Mouse (Mus musculus) forebrain, embryonic 10.5 days (tissue): ENCODE measurements around the gene Banf1. TPM values are rescaled to one million over a fixed set of nuclear protein-coding genes. Genes with fewer than 3 reads are reported as not detected.
A peak's percentile ranks its signal among the peaks of the same experiment; 100 is the strongest.

Source experiments
- DNase-seq: peaks from one replicate; pipeline ENCODE4 v3.0.0-alpha.2; 2017; ENCODE audit warnings: low spot score; ENCODE audit errors: extremely low spot score
- H3K27ac ChIP-seq: fragments of 300-500 bp; sonication (generic); 2 replicates; pipeline ENCODE4 v1.5.1; 2016; ENCODE audit warnings: mild to moderate bottlenecking
- H3K27me3 ChIP-seq: fragments of 300-500 bp; sonication (generic); 2 replicates; pipeline ENCODE4 v1.6.1; 2016; ENCODE audit warnings: mild to moderate bottlenecking; ENCODE audit not compliant: poor library complexity, severe bottlenecking
- H3K36me3 ChIP-seq: fragments of 300-500 bp; sonication (generic); replicated peaks from 2 replicates; pipeline ENCODE4 v1.6.1; 2016; ENCODE audit warnings: mild to moderate bottlenecking, moderate library complexity
- H3K4me1 ChIP-seq: fragments of 300-500 bp; sonication (generic); 2 replicates; pipeline ENCODE4 v1.6.1; 2016
- H3K4me3 ChIP-seq: fragments of 300-500 bp; sonication (generic); 2 replicates; pipeline ENCODE4 v1.5.1; 2016; ENCODE audit warnings: mild to moderate bottlenecking, moderate library complexity
- H3K9me3 ChIP-seq: fragments of 300-500 bp; sonication (generic); 2 replicates; pipeline ENCODE4 v1.6.1; 2016; ENCODE audit warnings: mild to moderate bottlenecking, moderate library complexity
- WGBS: fragments of 180-500 bp; shearing (Covaris S2); methylation state at CpG from one replicate; pipeline ENCODE4 v1.1.7; 2016; 5-methylcytosine and 5-hydroxymethylcytosine counted together
- polyA plus RNA-seq: library from polyadenylated mRNA; unstranded; fragments of >200 nt; fragmentation: Nextera tagmentation; extraction: Ambion mirVana; gene quantifications from 2 replicates; pipeline ENCODE4 v1.2.1, GENCODE M21; 2016

Banf1 gene
- polyA plus RNA-seq, 1 experiment from 2014 or later, result 621 TPM

GRCm38 (mm10) chr19:5337975-5338374 lies 29.0 kb downstream of the Banf1 start:
- Histone ChIP-seq H3K4me1 (peaks cover 4% of the 10 kb centered on the region; the same call in 1 of the 2 replicates), H3K27ac (no peak overlapping the region), H3K36me3 (no peaks in the 10 kb centered on the region), H3K4me3 (no peak overlapping the region), H3K9me3 (no peaks in the 10 kb centered on the region), H3K27me3 (no peaks in the 10 kb centered on the region)
- DNase-seq, result peak; percentile 62
- 21% methylated on average over 5 of the region's 5 CpGs for WGBS

GRCm38 (mm10) chr19:5335441-5335840 lies 31.5 kb downstream of the Banf1 start, which contains the start of gene Catsper1:
Gene Catsper1 (plus strand): TSS chr19:5335741.
- 91% methylated on average over 6 of the region's 6 CpGs for WGBS
- Histone ChIP-seq H3K27me3 (no peaks in the 10 kb centered on the region), H3K9me3 (no peaks in the 10 kb centered on the region), H3K4me3 (no peak within 1 kb of the TSS), H3K36me3 (no peaks in the 10 kb centered on the region), H3K27ac (no peak within 1 kb of the TSS), H3K4me1 (peaks cover 4% of the 10 kb centered on the region; the same call in 1 of the 2 replicates)
- DNase-seq, result no peak

- no peaks in the 10 kb centered on the region for H3K27me3 ChIP-seq
- H3K4me3 ChIP-seq, result no peak overlapping the region
- no peak overlapping the region for H3K27ac ChIP-seq
- H3K36me3 ChIP-seq, result no peaks in the 10 kb centered on the region
- H3K9me3 ChIP-seq, result no peaks in the 10 kb centered on the region
- H3K4me1 ChIP-seq, result peaks cover 4% of the 10 kb centered on the region; the same call in 1 of the 2 replicates
- 90% methylated on average over 5 of the region's 5 CpGs for WGBS
- no peak for DNase-seq
Measured at GRCm38 (mm10) chr19:5334741-5335140, 32.2 kb downstream of the Banf1 start.

- H3K9me3 ChIP-seq, result no peaks in the 10 kb centered on the region
- H3K4me1 ChIP-seq, result 0 out of 2 replicates have a peak, but pooled peaks cover 4% of the 10 kb centered on the region
- 81% methylated on average over 19 of the region's 19 CpGs for WGBS
- no peaks in the 10 kb centered on the region for H3K27me3 ChIP-seq
- DNase-seq, result no peak
- no peak overlapping the region for H3K4me3 ChIP-seq
- no peak overlapping the region for H3K27ac ChIP-seq
- no peaks in the 10 kb centered on the region for H3K36me3 ChIP-seq
Measured at GRCm38 (mm10) chr19:5327970-5328369, 39.0 kb downstream of the Banf1 start.

GRCm38 (mm10) chr19:5323801-5324200 lies 43.2 kb downstream of the Banf1 start:
- no peak overlapping the region for H3K27ac ChIP-seq
- no peak for DNase-seq
- 63% methylated on average over 17 of the region's 17 CpGs for WGBS

More at GRCm38 (mm10) chr19:5323801-5324200, 43.2 kb downstream of the Banf1 start:
- Histone ChIP-seq H3K4me1 (0 out of 2 replicates have a peak, but pooled peaks cover 4% of the 10 kb centered on the region), H3K9me3 (0 out of 2 replicates have a peak, but pooled peaks cover 3% of the 10 kb centered on the region), H3K36me3 (no peaks in the 10 kb centered on the region), H3K4me3 (no peak overlapping the region), H3K27me3 (no peaks in the 10 kb centered on the region)

Other genes with a start within 250 kb of the Banf1 start
- gene Klc2, start 248.6 kb downstream of the Banf1 start, polyA plus RNA-seq, result 26.4 and 27.5 TPM in 2 replicates
- 21.3 and 22.7 TPM in 2 replicates for gene Pacs1, start 94.0 kb downstream of the Banf1 start, polyA plus RNA-seq
- 458 and 482 TPM in 2 replicates for gene Sf3b2, start 71.7 kb downstream of the Banf1 start, polyA plus RNA-seq
- 10.3 and 12.1 TPM in 2 replicates for gene Gal3st3, start 68.8 kb downstream of the Banf1 start, polyA plus RNA-seq
- not detected in 2 replicates for gene Catsper1, start 31.4 kb downstream of the Banf1 start, polyA plus RNA-seq
- gene Cst6, start 17.6 kb downstream of the Banf1 start, polyA plus RNA-seq, result 0.56 TPM in 1 of 2 replicates, not detected in the other
- 90.6 and 95.3 TPM in 2 replicates for gene Eif1ad, start 427 bp downstream of the Banf1 start, polyA plus RNA-seq
- gene Sart1, start 21.5 kb upstream of the Banf1 start, polyA plus RNA-seq, result 96.6 and 97.6 TPM in 2 replicates
- not detected in 2 replicates for gene Tsga10ip, start 35.4 kb upstream of the Banf1 start, polyA plus RNA-seq
- 198 and 208 TPM in 2 replicates for gene Drap1, start 57.8 kb upstream of the Banf1 start, polyA plus RNA-seq
- 42.2 and 42.3 TPM in 2 replicates for gene AI837181, start 58.0 kb upstream of the Banf1 start, polyA plus RNA-seq
- not detected in 2 replicates for gene Fosl1, start 80.4 kb upstream of the Banf1 start, polyA plus RNA-seq
- 5.5 and 6.7 TPM in 2 replicates for gene Ccdc85b, start 90.7 kb upstream of the Banf1 start, polyA plus RNA-seq
- gene Fibp, start 93.4 kb upstream of the Banf1 start, polyA plus RNA-seq, result 93.1 TPM in 2 replicates
- gene Ctsw, start 101.3 kb upstream of the Banf1 start, polyA plus RNA-seq, result 1.1 and 1.4 TPM in 2 replicates
- 46.9 and 50.9 TPM in 2 replicates for gene Efemp2, start 106.8 kb upstream of the Banf1 start, polyA plus RNA-seq
- 40.9 and 42.9 TPM in 2 replicates for gene Mus81, start 121.2 kb upstream of the Banf1 start, polyA plus RNA-seq
- gene Cfl1, start 123.3 kb upstream of the Banf1 start, polyA plus RNA-seq, result 2,991 and 3,010 TPM in 2 replicates
- gene 1700020D05Rik, start 136.6 kb upstream of the Banf1 start, polyA plus RNA-seq, result not detected in 2 replicates
- 7.0 and 7.9 TPM in 2 replicates for gene Snx32, start 143.4 kb upstream of the Banf1 start, polyA plus RNA-seq
- 0.37 and 0.52 TPM in 2 replicates for gene Ovol1, start 193.5 kb upstream of the Banf1 start, polyA plus RNA-seq
- gene Ap5b1, start 200.9 kb upstream of the Banf1 start, polyA plus RNA-seq, result 2.0 TPM in 2 replicates
- gene Rnaseh2c, start 234.7 kb upstream of the Banf1 start, polyA plus RNA-seq, result 187 and 200 TPM in 2 replicates
- 64.9 and 67.9 TPM in 2 replicates for gene Kat5, start 243.1 kb upstream of the Banf1 start, polyA plus RNA-seq